Mouse (Mus musculus) B cell, adult 62 days (primary cell): ENCODE measurements around the gene Srsf6. TPM values are rescaled to one million over a fixed set of nuclear protein-coding genes. Genes with fewer than 3 reads are reported as not detected.

Experiments used
- total RNA-seq: library from RNA; stranded (reverse); gene quantifications from 4 replicates; pipeline ENCODE4 v1.2.4, GENCODE M21; 2023

Srsf6 gene
- total RNA-seq = 386 to 406 TPM (median 400 TPM) in 4 replicates

GRCm38 (mm10) chr2:162931123-162931673 lies at the start of gene Srsf6:
TSS of gene Srsf6 (plus strand) at chr2:162931528.

DNA sequence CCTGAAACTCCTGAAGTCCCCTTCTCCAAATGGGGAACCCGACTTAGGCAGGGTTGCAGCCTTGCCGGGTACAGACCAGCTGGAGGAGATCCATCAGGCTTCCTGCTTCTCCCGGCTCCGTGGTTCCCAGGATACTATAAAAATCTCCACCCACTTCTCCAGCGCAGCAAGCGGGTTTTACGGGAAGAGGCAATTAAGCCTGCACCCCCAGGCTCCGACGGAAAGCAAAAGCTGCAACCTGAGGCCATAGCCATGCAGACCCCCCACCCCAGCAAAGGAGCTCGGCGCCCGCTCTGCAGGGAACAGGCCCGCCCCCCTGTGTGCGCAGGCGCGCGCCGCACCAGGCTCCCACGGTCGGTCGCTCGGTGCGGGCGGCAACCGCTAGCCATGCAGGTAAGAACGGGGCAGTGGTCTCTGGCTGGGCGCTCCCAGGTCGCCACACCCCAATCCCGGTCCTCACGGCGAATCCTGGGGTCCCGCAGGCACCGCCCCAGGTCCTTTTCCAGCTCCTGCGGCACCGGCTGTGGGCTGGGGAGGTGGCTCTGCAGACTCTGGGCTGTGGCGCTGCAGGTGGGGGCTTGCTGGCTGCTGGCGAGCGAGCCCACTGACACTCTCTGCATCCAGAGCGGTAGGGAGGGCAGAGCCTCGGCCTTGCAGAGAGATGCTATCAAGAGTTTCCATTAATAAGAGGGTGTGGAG lies 12.0 kb downstream of the Srsf6 start, which contains the start of gene L3mbtl1:
Gene L3mbtl1, plus strand, starts transcription at position 325 of the 699 bp plus-strand sequence.

Other genes with a start within 250 kb of the Srsf6 start
- gene L3mbtl1, start 11.9 kb downstream of the Srsf6 start, total RNA-seq = 1.0 to 3.0 TPM (median 2.1 TPM) in 4 replicates
- not detected in 4 replicates for gene Sgk2, start 55.8 kb downstream of the Srsf6 start, total RNA-seq
- gene Ift52, start 85.8 kb downstream of the Srsf6 start, total RNA-seq = 27.6 to 35.2 TPM (median 31.0 TPM) in 4 replicates
- 4.8 to 6.1 TPM (median 5.6 TPM) in 4 replicates for gene Mybl2, start 123.2 kb downstream of the Srsf6 start, total RNA-seq
- not detected in 4 replicates for gene Gtsf1l, start 156.3 kb downstream of the Srsf6 start, total RNA-seq